Mouse (Mus musculus) right cerebral cortex, postnatal 10 days (tissue): Measurements from ENCODE around the gene Kctd17.

ENCODE experiments used
- DNase-seq, 2 experiments: peaks; one replicate each; pipeline ENCODE4 v3.0.0; 2021; ENCODE audit warnings: low spot score in 2 of 2

The Kctd17 gene

GRCm38 (mm10) chr15:78414157-78414556 lies 14.2 kb upstream of the Kctd17 start:
- no peak for DNase-seq

- DNase-seq: no peak
Measured at GRCm38 (mm10) chr15:78416937-78417336, 11.4 kb upstream of the Kctd17 start.

- no peak for DNase-seq
Measured at GRCm38 (mm10) chr15:78420395-78420794, 8.0 kb upstream of the Kctd17 start.

- DNase-seq: peak; percentile 83 to 93
Measured at GRCm38 (mm10) chr15:78422046-78422956, 6.1 kb upstream of the Kctd17 start.

- DNase-seq: peak in 1 of 2 experiments; percentile 41
Measured at GRCm38 (mm10) chr15:78424507-78424906, 3.9 kb upstream of the Kctd17 start.

- DNase-seq: no peak
Measured at GRCm38 (mm10) chr15:78425230-78425629, 3.1 kb upstream of the Kctd17 start.

- no peak for DNase-seq
Measured at GRCm38 (mm10) chr15:78429139-78429459, 735 bp downstream of the Kctd17 start.

- DNase-seq: no peak
Measured at GRCm38 (mm10) chr15:78429871-78430622, 1.7 kb downstream of the Kctd17 start.

- DNase-seq: no peak
Measured at GRCm38 (mm10) chr15:78430874-78431273, 2.5 kb downstream of the Kctd17 start.

- no peak for DNase-seq
Measured at GRCm38 (mm10) chr15:78431541-78432121, 3.3 kb downstream of the Kctd17 start.

- peak; percentile 69 to 75 for DNase-seq
Measured at GRCm38 (mm10) chr15:78434896-78435520, 6.6 kb downstream of the Kctd17 start.

- DNase-seq: no peak
Measured at GRCm38 (mm10) chr15:78435681-78436080, 7.3 kb downstream of the Kctd17 start.

GRCm38 (mm10) chr15:78436380-78437192 lies 8.2 kb downstream of the Kctd17 start:
- DNase-seq: peak; percentile 90 to 93

- peak; percentile 59 to 70 for DNase-seq
Measured at GRCm38 (mm10) chr15:78437237-78438017, 9.1 kb downstream of the Kctd17 start.

- no peak for DNase-seq
Measured at GRCm38 (mm10) chr15:78438018-78438394, 9.6 kb downstream of the Kctd17 start.

GRCm38 (mm10) chr15:78438505-78438904 lies 10.1 kb downstream of the Kctd17 start:
- DNase-seq: no peak

- no peak for DNase-seq
Measured at GRCm38 (mm10) chr15:78438973-78439372, 10.6 kb downstream of the Kctd17 start.

GRCm38 (mm10) chr15:78442231-78442630 lies 13.9 kb downstream of the Kctd17 start:
- DNase-seq: no peak

GRCm38 (mm10) chr15:78443857-78444256 lies 15.5 kb downstream of the Kctd17 start:
- no peak for DNase-seq

GRCm38 (mm10) chr15:78447121-78447520 lies 18.8 kb downstream of the Kctd17 start:
- no peak for DNase-seq
